Mouse (Mus musculus) left cerebral cortex, adult 11 months (tissue): Measurements from ENCODE around the gene Tex44.
A peak's percentile ranks its signal among the peaks of the same experiment; 100 is the strongest.

ENCODE experiments used
- DNase-seq: peaks from one replicate; pipeline ENCODE4 v3.0.0; 2022; ENCODE audit warnings: low spot score

Tex44 gene

GRCm38 (mm10) chr1:86426128-86426527 is at the start of gene Tex44, which contains the start of gene Nmur1:
TSS of gene Tex44 (plus strand) at chr1:86426329.
TSS of gene Nmur1 (minus strand) at chr1:86426228.
- no peak for DNase-seq

GRCm38 (mm10) chr1:86376354-86376753 is 49.8 kb upstream of the Tex44 start:
- DNase-seq = no peak

GRCm38 (mm10) chr1:86378662-86379061 is 47.5 kb upstream of the Tex44 start:
- DNase-seq = no peak

- no peak for DNase-seq
These were observed 47.0 kb upstream of the Tex44 start for GRCm38 (mm10) chr1:86379161-86379569.

GRCm38 (mm10) chr1:86381027-86381426 is 45.1 kb upstream of the Tex44 start:
- DNase-seq = peak; percentile 64

GRCm38 (mm10) chr1:86389230-86389629 is 36.9 kb upstream of the Tex44 start:
- DNase-seq = no peak

GRCm38 (mm10) chr1:86391425-86391824 is 34.7 kb upstream of the Tex44 start:
- no peak for DNase-seq

GRCm38 (mm10) chr1:86393219-86393618 is 32.9 kb upstream of the Tex44 start:
- DNase-seq = no peak

- no peak for DNase-seq
These were observed 31.9 kb upstream of the Tex44 start for GRCm38 (mm10) chr1:86394246-86394645.

GRCm38 (mm10) chr1:86395897-86396296 is 30.2 kb upstream of the Tex44 start:
- DNase-seq = no peak

- no peak for DNase-seq
These were observed 28.5 kb upstream of the Tex44 start for GRCm38 (mm10) chr1:86397621-86398020.

GRCm38 (mm10) chr1:86398222-86398621 is 27.9 kb upstream of the Tex44 start:
- no peak for DNase-seq

- no peak for DNase-seq
These were observed 26.8 kb upstream of the Tex44 start for GRCm38 (mm10) chr1:86399322-86399721.

- DNase-seq = no peak
These were observed 25.9 kb upstream of the Tex44 start for GRCm38 (mm10) chr1:86400096-86400754.

GRCm38 (mm10) chr1:86404834-86405233 is 21.3 kb upstream of the Tex44 start:
- DNase-seq = no peak

- DNase-seq = no peak
These were observed 19.8 kb upstream of the Tex44 start for GRCm38 (mm10) chr1:86406313-86406712.

GRCm38 (mm10) chr1:86406914-86407313 is 19.2 kb upstream of the Tex44 start:
- DNase-seq = no peak

- DNase-seq = no peak
These were observed 17.6 kb upstream of the Tex44 start for GRCm38 (mm10) chr1:86408515-86408914.

GRCm38 (mm10) chr1:86409476-86409875 is 16.7 kb upstream of the Tex44 start:
- DNase-seq = no peak

- no peak for DNase-seq
These were observed 11.4 kb upstream of the Tex44 start for GRCm38 (mm10) chr1:86414715-86415114.

- DNase-seq = no peak
These were observed 11.0 kb upstream of the Tex44 start for GRCm38 (mm10) chr1:86415144-86415543.

- DNase-seq = no peak
These were observed 10.4 kb upstream of the Tex44 start for GRCm38 (mm10) chr1:86415612-86416184.

GRCm38 (mm10) chr1:86416321-86416720 is 9.8 kb upstream of the Tex44 start:
- DNase-seq = no peak

- no peak for DNase-seq
These were observed 5.1 kb upstream of the Tex44 start for GRCm38 (mm10) chr1:86421007-86421406.
